Mouse (Mus musculus) left cerebral cortex, adult 6 months (tissue): ENCODE data around the gene Nagpa. TPM values are rescaled to one million over a fixed set of nuclear protein-coding genes. Genes with fewer than 3 reads are reported as not detected.

Experiments used
- long read RNA-seq, 2 experiments: library from polyadenylated mRNA; unstranded; transcript quantifications; one replicate each; pipeline ENCODE4 v2.0.0; 2019 to 2020
- polyA plus RNA-seq: library from polyadenylated mRNA; unstranded; fragments of <200 nt; fragmentation: Nextera tagmentation; gene quantifications from 2 replicates; pipeline ENCODE4 v1.2.3, GENCODE M21; 2021

Nagpa gene
- polyA plus RNA-seq, result 11.9 and 16.7 TPM in 2 replicates
- long read RNA-seq, experiment 1, transcript Nagpa-203 (9 exons, 2,230 nt), result minor isoform, 20 of 75 reads
- long read RNA-seq, experiment 1, transcript Nagpa-201 (10 exons, 2,143 nt), result major isoform, 27 of 75 reads
- long read RNA-seq, experiment 1, partial matches to known transcripts, result 7 of 75 reads
- long read RNA-seq, experiment 1, other reads (novel, unspliced or antisense), result 21 of 75 reads
- long read RNA-seq, experiment 2, transcript Nagpa-203 (9 exons, 2,230 nt), result minor isoform, 6 of 21 reads
- long read RNA-seq, experiment 2, transcript Nagpa-201 (10 exons, 2,143 nt), result major isoform, 12 of 21 reads
- long read RNA-seq, experiment 2, partial matches to known transcripts, result 1 of 21 reads
- long read RNA-seq, experiment 2, other reads (novel, unspliced or antisense), result 2 of 21 reads

DNA sequence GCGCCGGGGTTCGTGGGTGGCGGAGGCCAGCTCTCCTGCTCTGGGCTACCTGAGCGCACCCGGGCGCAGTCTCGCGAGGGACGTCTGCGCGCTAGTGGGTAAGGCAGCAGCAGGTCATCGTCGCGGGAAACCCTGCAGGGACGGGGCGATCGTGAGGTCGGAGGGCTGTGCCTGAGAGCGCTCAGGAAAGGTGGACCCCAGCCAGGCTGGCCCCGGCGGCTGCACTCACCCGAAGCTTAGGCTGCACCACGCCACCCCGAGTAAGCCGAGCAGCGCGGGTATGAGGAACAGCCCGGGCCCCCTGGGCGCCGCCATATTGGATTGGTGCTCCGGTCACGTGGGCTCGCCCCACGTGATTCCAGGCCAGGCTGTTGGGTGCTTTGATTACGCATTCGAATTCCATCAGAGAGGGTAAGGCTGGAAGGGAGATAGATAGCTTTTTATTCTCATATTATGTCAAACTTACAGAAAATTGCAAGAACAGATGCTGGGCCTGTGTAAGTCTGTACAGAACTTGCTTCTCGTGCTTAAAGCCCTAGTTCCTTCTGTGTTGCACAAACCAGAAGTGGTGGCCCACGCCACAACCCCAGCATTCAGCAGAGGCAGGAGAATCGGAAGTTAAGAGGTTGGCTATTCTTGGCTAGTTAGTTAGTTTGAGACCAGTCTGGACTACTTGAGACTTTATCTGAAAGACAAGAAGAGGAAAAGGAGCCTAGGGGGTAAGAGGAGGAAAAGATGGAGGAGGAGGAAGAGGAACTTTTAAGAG lies at the start of gene Nagpa:
TSS of gene Nagpa (minus strand) at position 345 of the 766 bp plus-strand sequence.

DNA sequence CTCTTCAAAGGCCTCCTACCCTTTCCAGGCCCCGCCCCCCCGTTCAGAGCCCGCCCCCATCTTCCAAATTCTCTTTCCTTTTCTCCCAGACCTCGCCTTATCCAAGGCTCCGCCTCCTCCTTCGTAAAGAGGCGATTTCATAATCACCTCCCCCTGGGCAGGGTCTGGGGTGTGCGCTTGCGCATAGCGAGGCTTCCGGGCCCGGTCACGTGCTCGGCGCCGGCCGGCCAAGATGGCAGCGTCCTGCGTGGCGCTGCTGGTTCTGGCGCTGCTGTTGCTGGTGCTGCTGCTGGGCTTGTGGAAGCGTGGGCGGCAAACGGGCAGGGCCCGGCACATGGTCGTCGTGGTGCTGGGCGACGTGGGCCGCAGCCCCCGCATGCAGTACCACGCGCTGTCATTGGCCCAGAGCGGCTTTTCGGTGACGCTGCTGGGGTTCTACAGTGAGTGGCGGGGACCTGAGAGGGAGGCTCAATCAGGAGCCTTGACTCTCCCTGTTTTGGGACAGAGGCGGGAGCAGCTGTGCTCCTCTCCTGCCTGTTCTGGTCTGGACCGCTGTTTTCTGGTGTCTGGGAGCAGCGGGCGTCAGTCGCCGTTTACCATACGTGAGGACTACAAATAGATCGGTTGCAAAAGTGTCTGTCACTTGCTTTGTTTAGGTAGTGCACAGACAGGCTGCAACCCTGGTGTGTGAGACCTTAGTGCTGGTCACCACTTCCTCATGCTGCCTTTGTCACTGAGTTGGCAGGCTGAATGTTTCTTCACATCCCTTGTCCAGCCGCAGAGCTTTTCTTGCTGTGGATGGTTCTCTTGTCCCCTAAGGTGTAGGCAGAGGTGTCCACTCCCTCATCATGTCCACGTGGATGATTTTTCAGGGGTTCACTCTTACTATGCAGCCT lies 29.9 kb upstream of the Nagpa start, which contains the start of gene Alg1:
TSS of gene Alg1 (plus strand) at position 204 of the 896 bp plus-strand sequence.

DNA sequence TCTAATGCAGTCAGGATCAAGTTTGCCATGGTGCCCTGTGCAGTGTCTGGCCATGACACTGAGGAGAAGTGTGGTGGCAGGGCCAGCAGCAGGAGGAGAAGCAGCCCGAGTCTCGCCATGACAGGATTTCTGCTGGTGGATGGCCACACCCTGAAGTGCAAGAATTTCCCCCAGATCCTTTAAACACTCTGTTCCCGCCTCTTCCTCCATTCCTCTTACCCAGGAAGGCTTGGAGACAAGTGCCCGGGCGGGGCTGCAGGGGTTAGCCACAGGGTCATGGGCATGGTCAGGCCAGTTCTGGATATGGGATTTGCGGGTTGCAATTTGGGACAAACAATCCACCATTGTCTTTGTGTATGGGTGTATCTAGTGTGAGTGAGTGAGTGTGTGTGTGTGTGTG lies 18.3 kb upstream of the Nagpa start, which contains the start of gene AU021092:
TSS of gene AU021092 (minus strand) at position 160 of the 400 bp plus-strand sequence.

DNA sequence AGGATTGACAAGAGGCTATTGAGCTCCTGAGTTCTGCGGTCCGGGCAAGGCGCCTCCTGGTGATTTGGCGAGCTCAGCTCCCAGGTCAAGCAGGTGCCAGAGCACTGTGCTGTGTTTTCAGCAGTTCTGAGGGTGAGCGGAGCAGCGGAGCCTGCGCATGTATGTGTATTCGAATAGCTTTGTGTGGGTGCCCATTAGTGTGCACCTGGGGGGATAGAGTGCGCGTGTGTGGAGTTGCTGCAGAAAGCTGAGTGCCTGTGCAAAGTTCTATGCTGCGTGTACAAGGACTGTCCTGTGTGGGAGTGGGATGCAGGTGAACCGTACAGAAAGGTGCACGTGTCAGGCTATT lies 56.8 kb downstream of the Nagpa start, which contains the start of gene Sec14l5:
TSS of gene Sec14l5 (plus strand) at position 73 of the 349 bp plus-strand sequence.

Other genes with a start within 250 kb of the Nagpa start
- gene Anks3, start 239.8 kb downstream of the Nagpa start, polyA plus RNA-seq, result 16.2 and 19.8 TPM in 2 replicates
- gene Sept12, start 206.2 kb downstream of the Nagpa start, polyA plus RNA-seq, result not detected in 2 replicates
- gene Smim22, start 196.7 kb downstream of the Nagpa start, polyA plus RNA-seq, result 0.89 and 1.0 TPM in 2 replicates
- gene Rogdi, start 190.5 kb downstream of the Nagpa start, polyA plus RNA-seq, result 167 and 182 TPM in 2 replicates
- 69.1 and 69.7 TPM in 2 replicates for gene Glyr1, start 154.1 kb downstream of the Nagpa start, polyA plus RNA-seq
- gene Ubn1, start 154.0 kb downstream of the Nagpa start, polyA plus RNA-seq, result 5.0 and 8.6 TPM in 2 replicates
- gene Ppl, start 71.6 kb downstream of the Nagpa start, polyA plus RNA-seq, result 0.06 and 0.11 TPM in 2 replicates
- gene Sec14l5, start 56.9 kb downstream of the Nagpa start, polyA plus RNA-seq, result 0.70 and 0.94 TPM in 2 replicates
- 1.5 and 2.8 TPM in 2 replicates for gene AU021092, start 18.3 kb upstream of the Nagpa start, polyA plus RNA-seq
- gene Alg1, start 29.6 kb upstream of the Nagpa start, polyA plus RNA-seq, result 33.8 and 39.6 TPM in 2 replicates
- gene Eef2kmt, start 52.0 kb upstream of the Nagpa start, polyA plus RNA-seq, result 12.2 and 14.1 TPM in 2 replicates